Mouse (Mus musculus) lung, adult 2 months (tissue): ENCODE measurements around the gene Satb2. TPM values are rescaled to one million over a fixed set of nuclear protein-coding genes. Genes with fewer than 3 reads are reported as not detected.

Source experiments
- DNase-seq: peaks from one replicate; pipeline ENCODE4 v3.0.0; 2022
- H3K4me1 ChIP-seq: fragments of 200-500 bp; 2 replicates; pipeline ENCODE4 v1.6.1; 2011; ENCODE audit warnings: low read length; ENCODE audit not compliant: control insufficient read depth, insufficient read depth
- H3K4me3 ChIP-seq: fragments of 200-500 bp; replicated peaks from 2 replicates; pipeline ENCODE3; 2011; ENCODE audit warnings: low read depth, mild to moderate bottlenecking, control low read depth, low read length; ENCODE audit errors: extremely low read depth
- CTCF ChIP-seq: fragments of 200-500 bp; IDR thresholded peaks from 2 replicates; pipeline ENCODE4 v1.5.1; 2011; ENCODE audit warnings: mild to moderate bottlenecking, low read length, control low read depth; ENCODE audit not compliant: insufficient read depth
- POLR2A ChIP-seq: fragments of 200-500 bp; IDR thresholded peaks from 2 replicates; pipeline ENCODE4 v1.6.1; 2011; ENCODE audit warnings: low read depth, mild to moderate bottlenecking, control low read depth, low read length, borderline replicate concordance; ENCODE audit errors: extremely low read depth
- WGBS: fragments of 180-500 bp; shearing (Covaris S2); methylation state at CpG from one replicate; pipeline ENCODE4 v1.1.7; 2018; 5-methylcytosine and 5-hydroxymethylcytosine counted together
- polyA plus RNA-seq: library from polyadenylated mRNA; depleted of rRNA; stranded (reverse); fragments of >200 nt; gene quantifications from 2 replicates; pipeline ENCODE4 v1.2.3, GENCODE M21; 2012

Satb2 gene
- polyA plus RNA-seq, 1 experiment = 0.22 TPM

GRCm38 (mm10) chr1:56951525-56951924 is 26.9 kb downstream of the Satb2 start:
- no peaks in the 10 kb centered on the region for H3K4me1 ChIP-seq
- no peak for DNase-seq
- no peak overlapping the region for H3K4me3 ChIP-seq
- WGBS = 78% methylated on average over 6 of the region's 6 CpGs
- TF ChIP-seq POLR2A (no peak), CTCF (no peak)

- DNase-seq = no peak
- TF ChIP-seq CTCF = no peak
- TF ChIP-seq POLR2A = no peak
- no peaks in the 10 kb centered on the region for H3K4me1 ChIP-seq
- H3K4me3 ChIP-seq = no peak overlapping the region
- 88% methylated on average over 4 of the region's 4 CpGs for WGBS
Measured at GRCm38 (mm10) chr1:56939432-56939831, 39.0 kb downstream of the Satb2 start.

- Histone ChIP-seq H3K4me1 (no peaks in the 10 kb centered on the region), H3K4me3 (no peak overlapping the region)
- no peak for DNase-seq
- 74% methylated on average over 3 of the region's 3 CpGs for WGBS
- TF ChIP-seq CTCF (no peak), POLR2A (no peak)
Measured at GRCm38 (mm10) chr1:56938432-56938831, 40.0 kb downstream of the Satb2 start.

GRCm38 (mm10) chr1:56936554-56936953 is 41.9 kb downstream of the Satb2 start:
- WGBS = 88% methylated on average over 3 of the region's 3 CpGs
- no peak for DNase-seq
- no peak overlapping the region for H3K4me3 ChIP-seq
- no peaks in the 10 kb centered on the region for H3K4me1 ChIP-seq
- TF ChIP-seq CTCF (no peak), POLR2A (no peak)

DNA sequence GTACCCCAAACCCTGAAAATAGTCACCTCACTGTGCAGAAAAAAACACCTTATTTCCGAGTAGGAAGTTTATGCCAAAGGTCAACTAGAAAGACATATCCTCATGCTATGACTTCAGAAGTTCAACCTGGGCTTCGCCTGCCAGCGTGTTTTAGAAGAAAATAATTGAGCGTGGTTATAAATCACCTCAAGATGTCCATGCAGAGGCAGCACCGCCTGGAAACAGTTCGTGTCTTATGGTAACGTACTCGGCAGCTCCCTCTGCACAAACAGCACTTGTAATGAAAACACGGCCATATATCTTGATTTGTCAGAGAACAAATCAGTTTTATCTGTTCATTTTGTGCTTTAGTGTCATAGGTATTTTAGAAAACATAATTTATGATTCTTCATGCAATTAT is 44.6 kb downstream of the Satb2 start:
- 76% methylated on average over 9 of the region's 9 CpGs for WGBS
- Histone ChIP-seq H3K4me1 (no peaks in the 10 kb centered on the region), H3K4me3 (no peak overlapping the region)
- no peak for DNase-seq
- no peak for TF ChIP-seq POLR2A
- no peak for TF ChIP-seq CTCF

DNA sequence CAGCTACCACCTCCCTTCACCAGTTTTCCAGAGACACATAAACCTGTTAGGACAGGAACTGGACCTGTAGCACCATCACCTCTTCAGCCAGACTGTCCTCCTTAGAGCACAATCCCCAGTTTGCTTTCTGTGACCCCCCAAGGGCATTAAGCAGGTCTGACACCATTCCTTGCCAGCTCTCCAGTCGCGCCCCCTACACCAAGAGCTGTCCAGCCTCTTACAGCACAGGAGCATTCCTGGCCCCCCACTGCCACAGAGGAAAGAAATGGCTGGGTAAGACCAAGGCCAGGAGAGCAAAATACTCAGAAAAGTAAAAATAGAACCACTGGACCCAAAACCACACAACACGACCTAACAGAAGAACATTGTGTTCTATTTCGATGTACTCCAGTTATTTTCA is 48.4 kb downstream of the Satb2 start:
- DNase-seq = no peak
- TF ChIP-seq POLR2A = no peak
- no peak for TF ChIP-seq CTCF
- WGBS = 88% methylated on average over 4 of the region's 4 CpGs
- no peaks in the 10 kb centered on the region for H3K4me1 ChIP-seq
- H3K4me3 ChIP-seq = no peak overlapping the region

DNA sequence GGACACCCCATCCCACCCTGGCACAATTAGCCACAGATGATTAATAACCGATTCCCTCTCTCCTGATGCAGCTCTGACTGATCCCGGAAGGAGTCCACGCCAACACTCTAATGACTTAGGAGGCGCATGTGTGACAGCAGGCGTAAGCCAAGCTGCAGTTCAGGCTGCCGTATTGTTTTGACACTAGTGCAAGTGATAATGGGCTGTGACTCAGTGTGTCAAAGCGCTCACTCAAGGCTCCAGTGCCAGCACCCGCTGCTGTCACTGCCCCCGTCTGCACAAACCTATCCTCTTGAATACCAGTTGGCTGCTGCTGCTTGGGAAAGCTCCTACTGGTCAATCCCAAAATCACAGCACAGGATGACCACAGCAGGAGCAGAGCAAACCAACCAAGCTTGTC is 49.7 kb downstream of the Satb2 start:
- no peak for TF ChIP-seq POLR2A
- no peak for DNase-seq
- H3K4me3 ChIP-seq = no peak overlapping the region
- H3K4me1 ChIP-seq = no peaks in the 10 kb centered on the region
- WGBS = 60% methylated on average over 9 of the region's 9 CpGs

DNA sequence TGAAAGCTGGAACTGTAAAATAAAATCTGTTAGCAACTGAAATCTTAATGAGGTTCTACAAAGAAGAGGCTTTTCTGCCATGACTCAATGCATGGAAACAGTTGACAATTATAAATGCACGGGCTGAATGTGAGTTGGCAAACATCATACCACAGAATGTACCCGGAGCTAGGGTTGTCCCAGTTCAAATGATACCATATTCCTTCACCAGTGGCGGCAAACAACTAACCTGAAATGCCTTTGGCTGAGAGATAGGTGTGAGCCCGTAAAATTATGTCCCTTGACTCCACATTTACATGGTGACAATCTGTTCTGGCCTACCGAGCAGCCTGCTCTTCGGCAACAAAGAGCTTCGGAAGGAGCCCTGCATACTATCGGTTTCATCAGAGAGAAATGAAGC is 58.0 kb downstream of the Satb2 start:
- 90% methylated on average over 8 of the region's 8 CpGs for WGBS
- DNase-seq = no peak
- TF ChIP-seq CTCF (no peak), POLR2A (no peak)
- Histone ChIP-seq H3K4me3 (no peak overlapping the region), H3K4me1 (no peaks in the 10 kb centered on the region)

DNA sequence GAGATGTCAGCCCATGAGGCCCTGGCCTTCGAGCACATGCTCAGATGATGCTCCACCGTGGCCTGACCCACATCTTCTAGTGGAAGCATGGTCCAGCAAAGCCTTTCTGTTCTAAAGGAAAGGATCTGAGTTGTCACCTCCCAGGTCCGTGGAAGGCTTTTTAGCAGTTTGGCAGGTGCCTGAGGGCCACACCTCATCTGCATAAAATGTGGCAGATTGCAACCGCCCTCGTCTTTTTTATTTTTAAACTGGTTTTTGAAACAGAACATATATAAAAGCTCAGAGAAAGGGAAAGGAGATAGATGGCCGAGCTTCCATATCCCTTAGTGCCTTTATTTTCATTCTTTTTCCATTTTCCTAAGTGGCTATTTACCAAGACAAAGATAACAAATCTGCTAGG is 64.2 kb downstream of the Satb2 start:
- DNase-seq = no peak
- no peaks in the 10 kb centered on the region for H3K4me1 ChIP-seq
- 90% methylated on average over 6 of the region's 6 CpGs for WGBS
- no peak for TF ChIP-seq CTCF
- TF ChIP-seq POLR2A = no peak
- H3K4me3 ChIP-seq = no peak overlapping the region

GRCm38 (mm10) chr1:56900706-56901287 is 77.7 kb downstream of the Satb2 start:
- TF ChIP-seq POLR2A (no peak), CTCF (no peak)
- DNase-seq = no peak
- H3K4me1 ChIP-seq = no peaks in the 10 kb centered on the region
- WGBS = 70% methylated on average over 3 of the region's 3 CpGs
- no peak overlapping the region for H3K4me3 ChIP-seq

DNA sequence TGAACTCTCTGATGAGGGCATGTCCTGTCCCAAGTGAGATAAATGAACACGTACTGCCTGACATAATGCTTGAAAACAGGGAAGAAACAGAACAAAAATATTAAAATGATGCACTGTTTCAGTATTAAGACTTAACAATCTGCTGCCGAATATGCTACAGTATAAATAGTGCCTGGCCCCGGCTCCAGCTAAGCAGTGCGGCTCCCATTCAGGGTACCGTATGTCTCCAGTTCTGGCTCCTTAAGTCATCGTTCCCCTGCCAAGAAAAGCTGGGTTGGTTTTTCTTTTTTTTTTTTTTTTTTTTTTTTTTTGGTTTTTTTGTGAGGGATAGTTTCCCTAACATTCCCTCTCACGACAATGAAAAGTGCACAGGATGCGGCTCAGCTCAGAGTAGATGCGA is 78.3 kb downstream of the Satb2 start:
- 83% methylated on average over 9 of the region's 9 CpGs for WGBS
- Histone ChIP-seq H3K4me1 (no peaks in the 10 kb centered on the region), H3K4me3 (no peak overlapping the region)
- no peak for TF ChIP-seq CTCF
- DNase-seq = no peak
